Mouse (Mus musculus): ENCODE measurements around the gene Kctd17. TPM values are rescaled to one million over a fixed set of nuclear protein-coding genes. Genes with fewer than 3 reads are reported as not detected.

Kctd17 gene
- polyA plus RNA-seq, 1 experiment from 2014 or later: 156 TPM

DNA sequence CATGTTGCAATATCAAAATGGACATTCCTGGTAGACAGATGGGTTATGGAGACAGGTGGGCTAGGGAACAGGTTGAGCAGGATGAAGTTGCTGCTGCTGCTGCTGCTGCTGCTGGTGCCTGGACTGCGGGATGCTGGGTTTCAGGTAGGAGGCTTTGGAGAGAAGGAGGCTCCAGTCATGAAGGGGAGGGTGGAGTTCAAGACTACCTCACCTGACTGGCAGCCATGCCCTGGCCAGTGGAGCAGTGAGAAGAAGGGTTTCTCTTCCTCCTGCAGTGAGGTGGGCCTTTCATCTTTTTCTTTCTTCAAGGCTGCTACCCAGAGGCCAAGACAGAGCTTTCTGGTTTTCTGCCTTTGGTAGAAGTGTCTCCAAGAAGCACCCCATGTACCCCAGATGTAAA is 48.5 kb downstream of the Kctd17 start:
- H3K27ac ChIP-seq (replicated peaks): no peak overlapping the region
- no peaks in the 10 kb centered on the region for H3K9me3 ChIP-seq
- H3K9ac ChIP-seq: no peak overlapping the region
- ATAC-seq (ENCODE audit: low FRiP score, low read depth): no peak
- no peak overlapping the region for H3K4me2 ChIP-seq
- H3K4me1 ChIP-seq (replicated peaks): no peaks in the 10 kb centered on the region
- WGBS: 95% methylated on average over 1 of the region's 1 CpGs
- no peaks in the 10 kb centered on the region for H3K27me3 ChIP-seq
- H3K4me3 ChIP-seq: no peak overlapping the region
- no peaks in the 10 kb centered on the region for H3K36me3 ChIP-seq

DNA sequence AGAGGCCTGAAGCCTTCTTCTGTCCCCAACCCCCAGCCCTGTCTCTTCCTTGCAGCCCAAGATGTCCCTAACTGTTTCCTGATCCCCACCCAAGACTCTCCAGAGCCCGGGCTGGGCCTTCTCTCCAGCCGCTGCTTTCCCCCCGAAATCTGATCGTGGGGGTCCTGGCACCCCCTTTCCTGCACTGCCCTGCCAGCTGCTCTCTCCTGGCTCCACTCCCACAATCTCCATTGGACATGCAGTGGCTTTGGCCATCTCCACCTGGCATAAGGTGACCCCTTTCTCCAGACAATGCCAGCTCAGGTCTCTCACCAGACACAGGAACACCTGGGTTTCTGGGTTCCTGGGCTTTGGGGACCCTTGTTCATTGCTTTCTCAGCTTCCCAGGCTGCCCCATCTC is 49.7 kb downstream of the Kctd17 start:
- no peaks in the 10 kb centered on the region for H3K4me1 ChIP-seq (replicated peaks)
- no peaks in the 10 kb centered on the region for H3K9me3 ChIP-seq
- no peak overlapping the region for H3K27ac ChIP-seq (replicated peaks)
- H3K4me2 ChIP-seq: no peak overlapping the region
- no peaks in the 10 kb centered on the region for H3K36me3 ChIP-seq
- no peak for ATAC-seq (ENCODE audit: low FRiP score, low read depth)
- no peak overlapping the region for H3K9ac ChIP-seq
- H3K27me3 ChIP-seq: no peaks in the 10 kb centered on the region
- 91% methylated on average over 4 of the region's 4 CpGs for WGBS
- H3K4me3 ChIP-seq: no peak overlapping the region

DNA sequence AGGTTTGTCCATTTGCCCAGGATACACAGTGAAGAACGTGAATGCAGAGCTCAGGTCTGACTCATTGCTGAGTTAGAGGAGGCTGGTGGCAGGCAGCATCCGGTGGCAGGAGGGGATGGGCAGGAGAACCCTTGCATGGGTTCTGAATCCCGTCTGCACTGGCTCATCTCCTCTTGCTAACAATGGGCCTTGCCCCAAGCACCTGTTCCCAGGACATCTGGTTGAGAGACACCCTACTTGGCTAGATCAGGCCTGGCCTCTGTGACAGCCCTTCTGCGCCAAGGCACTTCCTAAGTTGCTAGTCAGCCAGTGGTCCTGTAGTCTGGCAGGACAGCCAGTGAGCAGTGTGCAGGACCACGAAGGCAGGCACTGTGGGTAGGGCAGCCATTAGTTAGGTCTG is 51.1 kb downstream of the Kctd17 start:
- Histone ChIP-seq H3K4me1 (replicated peaks) (no peaks in the 10 kb centered on the region), H3K27me3 (no peaks in the 10 kb centered on the region), H3K4me2 (no peak overlapping the region), H3K9me3 (no peaks in the 10 kb centered on the region), H3K4me3 (no peak overlapping the region), H3K27ac (replicated peaks) (no peak overlapping the region), H3K36me3 (no peaks in the 10 kb centered on the region), H3K9ac (no peak overlapping the region)
- ATAC-seq (ENCODE audit: low FRiP score, low read depth): no peak
- 79% methylated on average over 5 of the region's 5 CpGs for WGBS

DNA sequence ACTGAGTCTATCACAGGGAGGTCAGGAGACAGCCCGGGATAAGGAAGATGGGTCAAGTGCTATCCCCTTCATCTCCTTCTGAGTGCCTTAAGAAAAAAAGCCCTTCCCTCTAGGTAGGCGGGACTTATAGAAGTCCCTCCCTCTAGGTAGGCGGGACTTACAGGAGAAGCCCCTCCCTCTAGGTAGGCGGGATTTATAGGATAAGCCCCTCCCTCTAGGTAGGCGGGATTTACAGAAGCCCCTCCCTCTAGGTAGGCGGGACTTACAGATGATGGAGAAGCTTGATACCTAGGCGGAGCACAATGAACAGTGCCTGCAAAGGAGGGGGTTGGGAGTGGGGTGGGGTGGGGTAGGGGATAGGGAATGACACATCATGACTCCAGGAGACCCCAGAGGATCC is 51.7 kb downstream of the Kctd17 start:
- Histone ChIP-seq H3K36me3 (no peaks in the 10 kb centered on the region), H3K9me3 (no peaks in the 10 kb centered on the region), H3K4me3 (no peak overlapping the region), H3K4me2 (no peak overlapping the region), H3K4me1 (replicated peaks) (no peaks in the 10 kb centered on the region), H3K9ac (no peak overlapping the region), H3K27me3 (no peaks in the 10 kb centered on the region), H3K27ac (replicated peaks) (no peak overlapping the region)
- WGBS: 74% methylated on average over 7 of the region's 7 CpGs
- no peak for ATAC-seq (ENCODE audit: low FRiP score, low read depth)

GRCm38 (mm10) chr15:78480991-78481390 is 52.6 kb downstream of the Kctd17 start:
- Histone ChIP-seq H3K9ac (no peak overlapping the region), H3K27ac (replicated peaks) (no peak overlapping the region), H3K4me3 (no peak overlapping the region), H3K9me3 (no peaks in the 10 kb centered on the region), H3K36me3 (no peaks in the 10 kb centered on the region), H3K4me1 (replicated peaks) (no peaks in the 10 kb centered on the region), H3K27me3 (no peaks in the 10 kb centered on the region), H3K4me2 (no peak overlapping the region)
- 85% methylated on average over 2 of the region's 2 CpGs for WGBS
- ATAC-seq (ENCODE audit: low FRiP score, low read depth): no peak

GRCm38 (mm10) chr15:78481448-78482000 is 53.2 kb downstream of the Kctd17 start:
- H3K9me3 ChIP-seq: no peaks in the 10 kb centered on the region
- ATAC-seq (ENCODE audit: low FRiP score, low read depth): no peak
- no peak overlapping the region for H3K9ac ChIP-seq
- no peaks in the 10 kb centered on the region for H3K27me3 ChIP-seq
- no peak overlapping the region for H3K4me3 ChIP-seq
- no peak overlapping the region for H3K27ac ChIP-seq (replicated peaks)
- H3K36me3 ChIP-seq: no peaks in the 10 kb centered on the region
- H3K4me2 ChIP-seq: no peak overlapping the region
- no peaks in the 10 kb centered on the region for H3K4me1 ChIP-seq (replicated peaks)
- WGBS: 57% methylated on average over 9 of the region's 9 CpGs

DNA sequence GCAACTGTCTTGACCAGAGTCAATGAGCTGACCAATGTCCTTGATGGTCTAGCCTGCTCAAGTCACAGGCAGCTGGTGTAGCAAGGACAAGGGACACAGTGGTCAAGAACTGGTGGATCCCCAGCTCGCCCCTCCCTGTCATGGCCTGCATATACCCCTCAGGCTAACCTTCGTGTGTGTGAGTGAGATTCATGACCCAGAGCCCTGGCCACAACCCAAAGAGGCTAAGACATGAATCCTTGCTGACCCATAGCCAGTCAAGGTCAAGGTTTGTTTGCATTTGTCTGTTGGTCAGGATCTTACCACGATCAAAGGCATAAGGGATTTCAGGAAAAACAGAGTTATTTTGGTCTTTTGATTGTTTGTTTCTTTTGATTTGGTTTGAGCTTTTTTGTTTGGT is 54.2 kb downstream of the Kctd17 start:
- ATAC-seq (ENCODE audit: low FRiP score, low read depth): no peak
- no peak overlapping the region for H3K4me2 ChIP-seq
- H3K4me3 ChIP-seq: no peak overlapping the region
- H3K4me1 ChIP-seq (replicated peaks): no peaks in the 10 kb centered on the region
- 73% methylated on average over 3 of the region's 3 CpGs for WGBS
- H3K9me3 ChIP-seq: no peaks in the 10 kb centered on the region
- H3K27ac ChIP-seq (replicated peaks): no peak overlapping the region
- no peaks in the 10 kb centered on the region for H3K36me3 ChIP-seq
- H3K27me3 ChIP-seq: no peaks in the 10 kb centered on the region
- H3K9ac ChIP-seq: no peak overlapping the region

DNA sequence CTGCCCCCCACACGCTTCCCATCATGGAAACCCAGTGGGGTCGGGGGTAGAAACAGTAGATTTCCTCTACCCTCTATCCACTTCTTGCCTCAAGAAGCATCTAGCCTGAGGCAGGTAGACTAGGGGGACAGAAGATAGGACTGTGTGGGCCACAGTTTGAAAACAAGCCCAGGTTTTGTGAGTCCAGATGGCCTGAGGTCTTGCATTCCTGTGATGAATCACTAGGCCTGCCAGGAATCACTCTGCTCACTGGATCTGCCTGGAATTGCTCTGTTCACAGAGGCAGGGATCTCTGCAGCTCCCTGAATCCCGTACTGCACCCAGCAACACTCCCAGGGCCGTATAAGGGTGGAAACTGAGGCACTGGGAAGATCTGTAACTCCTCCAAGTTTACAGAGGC is 54.9 kb downstream of the Kctd17 start:
- Histone ChIP-seq H3K9me3 (no peaks in the 10 kb centered on the region), H3K27ac (replicated peaks) (no peak overlapping the region), H3K4me2 (no peak overlapping the region), H3K4me1 (replicated peaks) (no peaks in the 10 kb centered on the region), H3K27me3 (no peaks in the 10 kb centered on the region), H3K4me3 (no peak overlapping the region), H3K36me3 (no peaks in the 10 kb centered on the region), H3K9ac (no peak overlapping the region)
- 80% methylated on average over 4 of the region's 4 CpGs for WGBS
- no peak for ATAC-seq (ENCODE audit: low FRiP score, low read depth)

- Histone ChIP-seq H3K36me3 (no peaks in the 10 kb centered on the region), H3K9me3 (no peaks in the 10 kb centered on the region), H3K4me1 (replicated peaks) (no peaks in the 10 kb centered on the region), H3K4me2 (no peak overlapping the region), H3K27ac (replicated peaks) (no peak overlapping the region), H3K27me3 (no peaks in the 10 kb centered on the region), H3K4me3 (no peak overlapping the region), H3K9ac (no peak overlapping the region)
- 100% methylated on average over 1 of the region's 1 CpGs for WGBS
- no peak for ATAC-seq (ENCODE audit: low FRiP score, low read depth)
Observed at GRCm38 (mm10) chr15:78486564-78486963, 58.2 kb downstream of the Kctd17 start.

GRCm38 (mm10) chr15:78487066-78487465 is 58.7 kb downstream of the Kctd17 start:
- ATAC-seq (ENCODE audit: low FRiP score, low read depth): no peak
- Histone ChIP-seq H3K27me3 (no peaks in the 10 kb centered on the region), H3K27ac (replicated peaks) (no peak overlapping the region), H3K36me3 (no peaks in the 10 kb centered on the region), H3K9ac (no peak overlapping the region), H3K4me1 (replicated peaks) (no peaks in the 10 kb centered on the region), H3K4me2 (no peak overlapping the region), H3K9me3 (no peaks in the 10 kb centered on the region), H3K4me3 (no peak overlapping the region)
- 66% methylated on average over 4 of the region's 4 CpGs for WGBS

Other genes with a start within 250 kb of the Kctd17 start
- gene Pvalb, start 222.2 kb upstream of the Kctd17 start, polyA plus RNA-seq (2015; fragmentation: Nextera tagmentation; extraction: Ambion mirVana): 7.6 and 9.0 TPM in 2 replicates
- 0.69 and 1.6 TPM in 2 replicates for gene Ncf4, start 183.8 kb upstream of the Kctd17 start, polyA plus RNA-seq (2015; fragmentation: Nextera tagmentation; extraction: Ambion mirVana)
- 0.21 and 0.34 TPM in 2 replicates for gene Csf2rb2, start 122.8 kb upstream of the Kctd17 start, polyA plus RNA-seq (2015; fragmentation: Nextera tagmentation; extraction: Ambion mirVana)
- 0.60 and 0.96 TPM in 2 replicates for gene Csf2rb, start 102.8 kb upstream of the Kctd17 start, polyA plus RNA-seq (2015; fragmentation: Nextera tagmentation; extraction: Ambion mirVana)
- not detected in 2 replicates for gene Tex33, start 32.7 kb upstream of the Kctd17 start, polyA plus RNA-seq (2015; fragmentation: Nextera tagmentation; extraction: Ambion mirVana)
- 23.8 and 26.9 TPM in 2 replicates for gene Tst, start 22.7 kb upstream of the Kctd17 start, polyA plus RNA-seq (2015; fragmentation: Nextera tagmentation; extraction: Ambion mirVana)
- 3.1 and 4.6 TPM in 2 replicates for gene Mpst, start 22.1 kb upstream of the Kctd17 start, polyA plus RNA-seq (2015; fragmentation: Nextera tagmentation; extraction: Ambion mirVana)
- gene Tmprss6, start 40.1 kb downstream of the Kctd17 start, polyA plus RNA-seq (2015; fragmentation: Nextera tagmentation; extraction: Ambion mirVana): 0.47 and 0.56 TPM in 2 replicates
- gene Il2rb, start 66.7 kb downstream of the Kctd17 start, polyA plus RNA-seq (2015; fragmentation: Nextera tagmentation; extraction: Ambion mirVana): 0.22 and 0.26 TPM in 2 replicates
- gene C1qtnf6, start 102.9 kb downstream of the Kctd17 start, polyA plus RNA-seq (2015; fragmentation: Nextera tagmentation; extraction: Ambion mirVana): 8.3 and 9.1 TPM in 2 replicates
- 0.61 and 0.71 TPM in 2 replicates for gene Sstr3, start 116.1 kb downstream of the Kctd17 start, polyA plus RNA-seq (2015; fragmentation: Nextera tagmentation; extraction: Ambion mirVana)
- gene Rac2, start 144.2 kb downstream of the Kctd17 start, polyA plus RNA-seq (2015; fragmentation: Nextera tagmentation; extraction: Ambion mirVana): 5.4 and 5.6 TPM in 2 replicates
- 6.7 and 7.0 TPM in 2 replicates for gene Cyth4, start 168.5 kb downstream of the Kctd17 start, polyA plus RNA-seq (2015; fragmentation: Nextera tagmentation; extraction: Ambion mirVana)

Measured in hindbrain, embryonic 15.5 days (tissue).